Mouse (Mus musculus) small intestine, adult 10 weeks (tissue): ENCODE results near the gene Muc16. TPM values are rescaled to one million over a fixed set of nuclear protein-coding genes. Genes with fewer than 3 reads are reported as not detected.

Experiments used
- polyA plus RNA-seq: library from polyadenylated mRNA; stranded (reverse); fragments of 350-450 nt; fragmentation: Illumina TruSeq; extraction: RNeasy Lipid Tissue Mini Kit (QIAGEN cat#74804); gene quantifications from one replicate; pipeline ENCODE4 v1.2.3, GENCODE M21; 2014; ENCODE audit warnings: low replicate concordance

The Muc16 gene
- 0.59 TPM for polyA plus RNA-seq

GRCm38 (mm10) chr9:18674480-18675154, at the start of gene Muc16:
Gene Muc16 (minus strand): TSS chr9:18674530.

GRCm38 (mm10) chr9:18478168-18478567, 196.2 kb downstream of the Muc16 start, which contains the start of the genes Zfp558 and Mbd3l1:
Gene Zfp558 (minus strand): TSS chr9:18478268.
Gene Mbd3l1 (plus strand): TSS chr9:18478359.

Other genes with a start within 250 kb of the Muc16 start
- gene Mbd3l2, start 243.9 kb downstream of the Muc16 start, polyA plus RNA-seq = not detected
- 3.1 TPM for gene Zfp558, start 196.3 kb downstream of the Muc16 start, polyA plus RNA-seq
- not detected for gene Mbd3l1, start 196.2 kb downstream of the Muc16 start, polyA plus RNA-seq
- not detected for gene Olfr24, start 89.5 kb upstream of the Muc16 start, polyA plus RNA-seq
- not detected for gene Olfr828, start 145.0 kb upstream of the Muc16 start, polyA plus RNA-seq
- gene Olfr829, start 180.4 kb upstream of the Muc16 start, polyA plus RNA-seq = not detected
- gene Olfr830, start 200.2 kb upstream of the Muc16 start, polyA plus RNA-seq = not detected